ENCODE assay signal across 10 mouse cellular contexts in the genomic region with DNA sequence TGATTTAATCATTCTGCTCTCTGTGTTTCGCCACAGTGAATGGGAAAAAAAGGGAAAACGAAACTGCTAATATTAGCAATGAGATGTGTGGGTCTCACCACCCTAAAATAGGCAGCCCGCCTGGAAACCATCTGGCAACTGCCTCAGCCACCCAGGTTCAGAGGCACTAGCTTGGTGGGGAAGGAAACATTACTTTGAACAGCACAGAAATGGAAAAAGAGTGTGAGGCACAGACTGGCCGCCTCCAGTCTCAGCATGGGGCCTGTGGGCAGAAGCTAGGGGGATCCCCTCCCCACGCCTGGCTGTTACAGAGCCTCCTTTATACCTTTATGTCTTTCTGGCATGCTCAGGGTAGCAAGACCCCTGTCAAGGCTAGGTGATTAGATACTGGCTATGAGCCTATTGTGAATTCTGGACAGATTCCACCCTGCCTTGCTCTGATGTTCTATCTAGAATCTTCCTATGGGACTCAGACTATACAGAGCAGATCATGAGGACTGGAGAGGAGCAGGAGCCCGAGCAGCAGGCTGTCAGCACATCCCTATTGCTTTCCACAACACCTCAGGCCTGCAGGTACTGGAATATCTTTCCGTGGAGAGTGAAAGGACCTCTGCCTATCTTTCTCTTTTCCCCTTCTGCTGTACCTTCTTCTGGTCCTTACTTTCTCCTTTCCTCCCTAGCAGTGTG. TPM values are rescaled to one million over a fixed set of nuclear protein-coding genes. Genes with fewer than 3 reads are reported as not detected.
A peak's percentile ranks its signal among the peaks of the same experiment; 100 is the strongest.
DNase-seq lines count a peak whose midpoint lies in the region; ATAC-seq lines count a peak whose summit lies in the region.
"Had no signal": no experiment of that assay in that cellular context is flagged by ENCODE, and none has a peak within 500 bp of the region (broad histone marks: within the 10 kb centered on the region; RNA-seq: fewer than 3 reads in every experiment).

No protein-coding gene starts in this region.

- ATAC-seq in cerebellum, adult (ENCODE audit: insufficient number of reproducible peaks, low FRiP score, low TSS enrichment) = peak; percentile 67
- ATAC-seq in granulocyte monocyte progenitor cell, adult 5-6 weeks (replicated peaks; ENCODE audit: poor library complexity, severe bottlenecking) = peak; percentile 72

- intact Hi-C loops in left cerebral cortex, postnatal 25 days (cut with DNase I) = no loop called here

- DNase-seq in cerebellum, adult 9-11 months = no peak
- DNase-seq in CD4-positive helper T cell, adult 2 months (ENCODE audit: low read depth, low spot score) = peak; percentile 73
- peak; percentile 76 to 96 for DNase-seq in left cerebral cortex, postnatal 25 days (ENCODE audit: low spot score in 2 of 2)
- no peak for DNase-seq in spleen, postnatal 36 days (ENCODE audit: low spot score in 2 of 2)
- DNase-seq in adrenal gland, postnatal 14 days = no peak
- no peak for DNase-seq in gastrocnemius, postnatal 25 days

RNA-seq across cellular contexts. Expression of gene Pdcd1, which starts 1.3 kb away (rescaled TPM):
- total RNA-seq in granulocyte monocyte progenitor cell, adult 5-6 weeks (2014; fragmentation: Nextera tagmentation) = not detected in 2 replicates
- total RNA-seq in granulocyte monocyte progenitor cell, adult 5-6 weeks (2017) = not detected in 2 replicates
- total RNA-seq in left cerebral cortex, postnatal 25 days (2021) = under 1 TPM in 1 of 2 experiments, not detected in 1; 0.18 TPM
- total RNA-seq in adrenal gland, postnatal 14 days (2021) = 0.30 TPM in 1 of 2 replicates, not detected in the other
- total RNA-seq in gastrocnemius, postnatal 25 days (2021) = under 1 TPM in 1 of 2 experiments, not detected in 1; 0.13 TPM
- total RNA-seq: monocyte, adult 5-6 weeks had no signal

RNA-seq across cellular contexts. Expression of gene Neu4, which starts 33.4 kb away (rescaled TPM):
- total RNA-seq in granulocyte monocyte progenitor cell, adult 5-6 weeks (2014; fragmentation: Nextera tagmentation) = not detected in 2 replicates
- not detected in 2 replicates for total RNA-seq in granulocyte monocyte progenitor cell, adult 5-6 weeks (2017)
- 10 to 100 TPM in 1 of 2 experiments, 1 to 10 TPM in 1; 7.6 to 11.1 TPM for total RNA-seq in left cerebral cortex, postnatal 25 days (2021)
- not detected in 2 replicates for total RNA-seq in adrenal gland, postnatal 14 days (2021)
- not detected for total RNA-seq in gastrocnemius, postnatal 25 days (2021)
- total RNA-seq: liver, adult 2 months; monocyte, adult 5-6 weeks had no signal

Comparison
In these comparisons a context has a peak if more than half of its experiments do, and no peak if none do; other contexts are left out.
1. DNase-seq: peak in CD4-positive helper T cell, adult 2 months (single experiment) and left cerebral cortex, postnatal 25 days (2 of 2); none in cerebellum, adult 9-11 months (single experiment), spleen, postnatal 36 days (0 of 2), adrenal gland, postnatal 14 days (single experiment) and gastrocnemius, postnatal 25 days (single experiment).